Mouse (Mus musculus): ENCODE data around the gene Ppp3r2. TPM values are rescaled to one million over a fixed set of nuclear protein-coding genes. Genes with fewer than 3 reads are reported as not detected.

Ppp3r2 gene
- 0.04 and 0.06 TPM in 2 replicates for polyA plus RNA-seq (2015; fragmentation: Nextera tagmentation; extraction: Ambion mirVana)

- Histone ChIP-seq H3K27me3 (replicated peaks) (no peaks in the 10 kb centered on the region), H3K4me2 (no peak within 1 kb of the TSS), H3K9ac (no peak within 1 kb of the TSS), H3K4me1 (no peaks in the 10 kb centered on the region), H3K9me3 (no peaks in the 10 kb centered on the region), H3K36me3 (no peaks in the 10 kb centered on the region), H3K27ac (replicated peaks) (no peak within 1 kb of the TSS), H3K4me3 (no peak within 1 kb of the TSS)
- no peak for ATAC-seq (ENCODE audit: extremely low read depth, insufficient number of reproducible peaks, low FRiP score, low TSS enrichment)
- WGBS, result 67% methylated on average over 13 of the region's 13 CpGs
These were observed at the start of gene Ppp3r2 for GRCm38 (mm10) chr4:49681812-49682211. Ppp3r2 (minus strand) TSS chr4:49682024.

- Histone ChIP-seq H3K4me1 (no peaks in the 10 kb centered on the region), H3K9ac (no peak overlapping the region), H3K4me3 (no peak overlapping the region), H3K27me3 (replicated peaks) (no peaks in the 10 kb centered on the region), H3K36me3 (no peaks in the 10 kb centered on the region), H3K27ac (replicated peaks) (no peak overlapping the region), H3K4me2 (no peak overlapping the region), H3K9me3 (no peaks in the 10 kb centered on the region)
- WGBS, result 60% methylated on average over 3 of the region's 3 CpGs
- ATAC-seq (ENCODE audit: extremely low read depth, insufficient number of reproducible peaks, low FRiP score, low TSS enrichment), result no peak
These were observed 47.5 kb upstream of the Ppp3r2 start for GRCm38 (mm10) chr4:49729326-49729725.

- Histone ChIP-seq H3K36me3 (no peaks in the 10 kb centered on the region), H3K9me3 (no peaks in the 10 kb centered on the region), H3K4me2 (no peak overlapping the region), H3K4me3 (no peak overlapping the region), H3K9ac (no peak overlapping the region), H3K27ac (replicated peaks) (no peak overlapping the region), H3K4me1 (no peaks in the 10 kb centered on the region), H3K27me3 (replicated peaks) (no peaks in the 10 kb centered on the region)
- ATAC-seq (ENCODE audit: extremely low read depth, insufficient number of reproducible peaks, low FRiP score, low TSS enrichment), result no peak
- 74% methylated on average over 2 of the region's 2 CpGs for WGBS
These were observed 42.1 kb upstream of the Ppp3r2 start for GRCm38 (mm10) chr4:49723908-49724307.

- no peak overlapping the region for H3K27ac ChIP-seq (replicated peaks)
- no peaks in the 10 kb centered on the region for H3K9me3 ChIP-seq
- no peak overlapping the region for H3K4me2 ChIP-seq
- H3K36me3 ChIP-seq, result no peaks in the 10 kb centered on the region
- no peak for ATAC-seq (ENCODE audit: extremely low read depth, insufficient number of reproducible peaks, low FRiP score, low TSS enrichment)
- 67% methylated on average over 12 of the region's 12 CpGs for WGBS
- H3K27me3 ChIP-seq (replicated peaks), result no peaks in the 10 kb centered on the region
- H3K4me3 ChIP-seq, result no peak overlapping the region
- no peaks in the 10 kb centered on the region for H3K4me1 ChIP-seq
- no peak overlapping the region for H3K9ac ChIP-seq
These were observed 9.8 kb upstream of the Ppp3r2 start for GRCm38 (mm10) chr4:49691405-49692194.

GRCm38 (mm10) chr4:49688594-49689288 is 6.9 kb upstream of the Ppp3r2 start:
- H3K27ac ChIP-seq (replicated peaks), result no peak overlapping the region
- no peaks in the 10 kb centered on the region for H3K4me1 ChIP-seq
- H3K4me3 ChIP-seq, result no peak overlapping the region
- H3K9me3 ChIP-seq, result no peaks in the 10 kb centered on the region
- no peaks in the 10 kb centered on the region for H3K36me3 ChIP-seq
- ATAC-seq (ENCODE audit: extremely low read depth, insufficient number of reproducible peaks, low FRiP score, low TSS enrichment), result no peak
- H3K4me2 ChIP-seq, result no peak overlapping the region
- no peak overlapping the region for H3K9ac ChIP-seq
- 24% methylated on average over 9 of the region's 9 CpGs for WGBS
- H3K27me3 ChIP-seq (replicated peaks), result no peaks in the 10 kb centered on the region

GRCm38 (mm10) chr4:49680171-49680875 is 1.5 kb downstream of the Ppp3r2 start:
- 82% methylated on average over 11 of the region's 11 CpGs for WGBS
- H3K36me3 ChIP-seq, result no peaks in the 10 kb centered on the region
- no peak overlapping the region for H3K4me3 ChIP-seq
- 0 out of 2 replicates have a peak, but pooled peaks cover 4% of the 10 kb centered on the region for H3K4me1 ChIP-seq
- H3K9ac ChIP-seq, result no peak overlapping the region
- no peak for ATAC-seq (ENCODE audit: extremely low read depth, insufficient number of reproducible peaks, low FRiP score, low TSS enrichment)
- no peaks in the 10 kb centered on the region for H3K27me3 ChIP-seq (replicated peaks)
- H3K27ac ChIP-seq (replicated peaks), result no peak overlapping the region
- no peak overlapping the region for H3K4me2 ChIP-seq
- no peaks in the 10 kb centered on the region for H3K9me3 ChIP-seq

- H3K36me3 ChIP-seq, result no peaks in the 10 kb centered on the region
- H3K4me3 ChIP-seq, result no peak overlapping the region
- no peaks in the 10 kb centered on the region for H3K9me3 ChIP-seq
- no peak overlapping the region for H3K27ac ChIP-seq (replicated peaks)
- no peaks in the 10 kb centered on the region for H3K27me3 ChIP-seq (replicated peaks)
- H3K9ac ChIP-seq, result no peak overlapping the region
- H3K4me1 ChIP-seq, result 0 out of 2 replicates have a peak, but pooled peaks cover 4% of the 10 kb centered on the region
- WGBS, result 81% methylated on average over 7 of the region's 7 CpGs
- ATAC-seq (ENCODE audit: extremely low read depth, insufficient number of reproducible peaks, low FRiP score, low TSS enrichment), result no peak
- H3K4me2 ChIP-seq, result no peak overlapping the region
These were observed 5.0 kb downstream of the Ppp3r2 start for GRCm38 (mm10) chr4:49676790-49677189.

GRCm38 (mm10) chr4:49676071-49676470 is 5.8 kb downstream of the Ppp3r2 start:
- H3K4me1 ChIP-seq, result 0 out of 2 replicates have a peak, but pooled peaks cover 4% of the 10 kb centered on the region
- no peak overlapping the region for H3K4me3 ChIP-seq
- 60% methylated on average over 6 of the region's 6 CpGs for WGBS
- no peak overlapping the region for H3K4me2 ChIP-seq
- no peaks in the 10 kb centered on the region for H3K27me3 ChIP-seq (replicated peaks)
- H3K9me3 ChIP-seq, result no peaks in the 10 kb centered on the region
- H3K36me3 ChIP-seq, result no peaks in the 10 kb centered on the region
- H3K27ac ChIP-seq (replicated peaks), result no peak overlapping the region
- no peak overlapping the region for H3K9ac ChIP-seq
- no peak for ATAC-seq (ENCODE audit: extremely low read depth, insufficient number of reproducible peaks, low FRiP score, low TSS enrichment)

GRCm38 (mm10) chr4:49664850-49665249 is 17.0 kb downstream of the Ppp3r2 start:
- WGBS, result 50% methylated on average over 5 of the region's 5 CpGs
- no peak overlapping the region for H3K27ac ChIP-seq (replicated peaks)
- H3K27me3 ChIP-seq (replicated peaks), result no peaks in the 10 kb centered on the region
- no peak overlapping the region for H3K4me3 ChIP-seq
- peaks cover 37% of the 10 kb centered on the region for H3K36me3 ChIP-seq
- H3K4me2 ChIP-seq, result no peak overlapping the region
- H3K9me3 ChIP-seq, result no peaks in the 10 kb centered on the region
- ATAC-seq (ENCODE audit: extremely low read depth, insufficient number of reproducible peaks, low FRiP score, low TSS enrichment), result no peak
- peaks cover 6% of the 10 kb centered on the region for H3K4me1 ChIP-seq
- no peak overlapping the region for H3K9ac ChIP-seq

GRCm38 (mm10) chr4:49662231-49662630 is 19.6 kb downstream of the Ppp3r2 start:
- no peak for ATAC-seq (ENCODE audit: extremely low read depth, insufficient number of reproducible peaks, low FRiP score, low TSS enrichment)
- 85% methylated on average over 4 of the region's 4 CpGs for WGBS
- H3K27ac ChIP-seq (replicated peaks), result no peak overlapping the region
- H3K4me3 ChIP-seq, result no peak overlapping the region
- no peak overlapping the region for H3K9ac ChIP-seq
- H3K27me3 ChIP-seq (replicated peaks), result no peaks in the 10 kb centered on the region
- no peak overlapping the region for H3K4me2 ChIP-seq
- H3K36me3 ChIP-seq, result peaks cover 51% of the 10 kb centered on the region
- peaks cover 8% of the 10 kb centered on the region for H3K4me1 ChIP-seq
- H3K9me3 ChIP-seq, result no peaks in the 10 kb centered on the region

GRCm38 (mm10) chr4:49661664-49662063 is 20.2 kb downstream of the Ppp3r2 start:
- Histone ChIP-seq H3K27ac (replicated peaks) (no peak overlapping the region), H3K4me3 (no peak overlapping the region), H3K9ac (no peak overlapping the region), H3K4me2 (no peak overlapping the region), H3K36me3 (peaks cover 57% of the 10 kb centered on the region), H3K27me3 (replicated peaks) (no peaks in the 10 kb centered on the region), H3K9me3 (no peaks in the 10 kb centered on the region), H3K4me1 (peaks cover 8% of the 10 kb centered on the region)
- no peak for ATAC-seq (ENCODE audit: extremely low read depth, insufficient number of reproducible peaks, low FRiP score, low TSS enrichment)
- 93% methylated on average over 9 of the region's 9 CpGs for WGBS

All from heart, embryonic 13.5 days (tissue).